Mouse (Mus musculus) adrenal gland, postnatal 25 days (tissue): ENCODE results near the gene Cybb. TPM values are rescaled to one million over a fixed set of nuclear protein-coding genes. Genes with fewer than 3 reads are reported as not detected.
"Not testable (repeated sequence)": the region's sequence is repeated elsewhere in the genome, so short reads cannot be mapped to it uniquely, and the experiment has no call there.

Experiments used
- DNase-seq: peaks from one replicate; pipeline ENCODE4 v3.0.0; 2021; ENCODE audit warnings: mixed read lengths
- long read RNA-seq: library from polyadenylated mRNA; stranded (forward); transcript quantifications from one replicate; pipeline ENCODE4 v2.0.0, GENCODE M21; 2021
- total RNA-seq: library from RNA; stranded (reverse); gene quantifications from 2 replicates; pipeline ENCODE4 v1.2.3, GENCODE M21; 2021

Cybb gene
- total RNA-seq = 5.5 and 8.1 TPM in 2 replicates
- long read RNA-seq, full-length matches to known transcripts = 5 of 9 reads
- long read RNA-seq, partial matches to known transcripts = 3 of 9 reads
- long read RNA-seq, other reads (novel, unspliced or antisense) = 1 of 9 reads

DNA sequence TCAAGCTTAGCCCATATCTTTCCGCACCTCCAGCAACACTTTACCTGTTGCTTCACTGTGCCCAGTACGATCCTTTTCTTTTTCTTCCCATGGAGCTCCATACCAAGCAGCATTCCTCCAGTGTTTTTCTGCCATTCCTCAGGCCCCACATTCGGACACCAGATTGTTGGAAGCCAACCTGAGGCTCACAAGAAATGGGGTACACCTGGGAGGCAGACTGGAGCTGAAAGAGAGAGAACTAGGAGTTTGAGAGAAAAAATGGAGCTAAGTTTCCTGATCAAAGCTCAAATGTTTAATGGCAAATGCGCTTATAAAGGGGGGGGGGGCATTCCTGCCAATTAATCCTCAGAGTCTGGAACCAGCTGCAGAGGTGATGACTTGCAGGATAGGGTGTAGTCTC lies at the start of gene Cybb:
Cybb (minus strand) TSS at position 101 of the 400 bp plus-strand sequence.
- no peak for DNase-seq

- DNase-seq = no peak
Observed at GRCm38 (mm10) chrX:9536881-9537280, 49.3 kb upstream of the Cybb start.

GRCm38 (mm10) chrX:9519969-9520368 lies 32.4 kb upstream of the Cybb start:
- DNase-seq = peak; percentile 51

DNA sequence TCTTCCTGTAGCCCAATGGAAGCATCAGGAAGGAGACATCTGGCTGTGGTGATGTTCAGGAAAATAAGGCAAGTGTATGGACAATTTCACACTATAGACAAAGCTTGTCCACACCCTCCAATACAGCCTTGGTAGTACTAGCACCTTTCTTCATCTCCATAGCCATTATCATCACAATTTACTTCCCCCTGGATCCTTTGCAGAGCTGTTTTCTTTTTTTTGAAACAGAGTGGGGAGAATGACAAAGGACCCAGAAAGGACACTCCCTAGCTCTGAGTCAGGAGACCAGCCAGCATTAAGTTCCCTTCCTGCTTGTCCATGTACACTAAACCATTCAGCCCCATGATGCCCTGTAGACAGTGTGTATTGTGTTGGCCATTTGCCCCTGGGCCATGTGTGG lies 30.0 kb upstream of the Cybb start:
- not testable (repeated sequence) for DNase-seq

GRCm38 (mm10) chrX:9475036-9475435 lies 12.5 kb downstream of the Cybb start:
- not testable (repeated sequence) for DNase-seq

- no peak for DNase-seq
Observed at GRCm38 (mm10) chrX:9474440-9474839, 13.1 kb downstream of the Cybb start.

DNA sequence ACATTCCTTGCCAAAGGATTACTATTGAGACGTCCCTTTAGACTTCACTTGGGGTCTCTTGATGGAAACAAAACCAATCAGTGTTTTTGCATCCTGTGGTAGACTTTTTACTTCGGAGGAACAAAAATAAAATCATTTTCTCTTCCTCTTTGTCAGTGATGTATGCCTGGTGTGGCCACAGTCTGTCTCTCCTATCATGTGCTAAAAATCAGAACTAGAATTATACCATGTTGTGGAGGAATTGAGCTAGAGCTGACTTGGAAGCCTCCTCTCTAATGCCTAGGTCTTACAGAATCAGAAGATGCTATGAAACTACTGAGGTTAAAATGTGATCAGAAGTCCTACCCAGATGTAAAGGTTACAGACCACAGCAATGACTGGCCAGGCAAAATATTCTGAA lies 13.8 kb downstream of the Cybb start:
- no peak for DNase-seq

DNA sequence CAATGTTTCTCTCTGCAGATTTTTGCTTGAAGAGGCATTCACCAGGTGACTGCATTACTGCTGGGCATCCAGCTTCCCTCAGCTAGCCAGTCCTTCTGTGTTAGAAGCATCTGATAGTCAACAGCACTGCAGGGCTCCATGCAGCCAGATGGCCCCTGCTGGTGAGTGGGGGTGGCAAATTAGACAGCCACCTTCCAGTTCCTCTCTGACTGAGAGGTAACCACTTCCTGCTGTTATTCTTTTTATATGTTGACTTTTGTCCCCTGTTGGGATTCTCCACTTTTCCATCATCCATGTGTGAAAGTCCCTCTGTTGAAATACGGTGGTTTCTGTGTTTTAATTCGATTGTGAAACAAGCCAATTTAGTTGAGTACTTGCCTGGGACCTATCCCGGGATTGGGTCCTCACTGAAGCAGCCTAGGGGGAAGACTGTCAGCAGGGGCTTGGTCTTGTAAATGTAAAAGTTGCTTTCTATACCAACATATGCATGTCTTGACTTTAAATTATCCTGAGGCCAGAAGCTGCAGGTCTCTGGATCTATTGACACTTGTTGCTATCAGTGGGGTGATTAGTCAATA lies 16.7 kb downstream of the Cybb start:
- no peak for DNase-seq

DNA sequence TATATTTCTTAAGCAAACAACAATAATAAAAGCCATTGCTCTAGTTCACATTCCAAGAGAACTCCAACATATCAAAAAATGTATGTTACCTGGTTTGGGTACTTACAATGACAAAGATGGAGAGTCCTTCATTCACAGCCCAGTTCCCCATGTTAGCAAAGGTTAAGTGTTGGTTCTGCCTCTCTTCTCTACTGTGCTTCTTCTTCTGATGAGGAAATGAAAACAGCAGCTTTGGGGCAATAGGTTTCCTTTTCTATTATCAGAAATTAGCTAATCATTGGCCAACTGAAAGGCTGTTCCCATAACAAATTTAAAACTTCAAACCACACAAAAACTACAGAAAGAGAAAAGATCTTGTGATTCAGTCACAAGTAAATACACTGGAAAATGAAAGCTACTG lies 18.5 kb downstream of the Cybb start:
- no peak for DNase-seq

- DNase-seq = no peak
Observed at GRCm38 (mm10) chrX:9467020-9467419, 20.6 kb downstream of the Cybb start.

DNA sequence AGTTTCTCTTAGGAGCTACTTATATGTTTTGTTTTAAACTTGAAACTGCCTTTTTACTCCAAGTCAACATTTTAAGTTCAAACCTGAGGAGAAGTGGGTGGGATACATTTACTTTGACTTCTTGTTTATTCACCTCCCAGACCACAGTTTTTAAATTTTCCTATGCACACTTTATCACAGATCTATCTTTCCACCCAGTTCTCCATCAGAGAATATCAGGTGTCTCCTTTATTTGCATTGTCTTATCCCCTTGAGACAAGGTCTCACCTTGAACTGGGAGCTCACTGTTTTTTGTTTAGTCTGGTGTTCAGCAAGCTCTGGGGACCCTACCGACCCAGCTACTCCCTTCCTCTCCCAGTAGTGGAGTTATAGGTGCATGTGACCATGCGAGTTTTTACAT lies 21.7 kb downstream of the Cybb start:
- DNase-seq = no peak

GRCm38 (mm10) chrX:9462671-9463070 lies 24.9 kb downstream of the Cybb start:
- DNase-seq = no peak

- no peak for DNase-seq
Observed at GRCm38 (mm10) chrX:9461399-9461798, 26.2 kb downstream of the Cybb start.

GRCm38 (mm10) chrX:9460387-9460930 lies 27.1 kb downstream of the Cybb start:
- no peak for DNase-seq

- no peak for DNase-seq
Observed at GRCm38 (mm10) chrX:9452375-9452774, 35.2 kb downstream of the Cybb start.

DNA sequence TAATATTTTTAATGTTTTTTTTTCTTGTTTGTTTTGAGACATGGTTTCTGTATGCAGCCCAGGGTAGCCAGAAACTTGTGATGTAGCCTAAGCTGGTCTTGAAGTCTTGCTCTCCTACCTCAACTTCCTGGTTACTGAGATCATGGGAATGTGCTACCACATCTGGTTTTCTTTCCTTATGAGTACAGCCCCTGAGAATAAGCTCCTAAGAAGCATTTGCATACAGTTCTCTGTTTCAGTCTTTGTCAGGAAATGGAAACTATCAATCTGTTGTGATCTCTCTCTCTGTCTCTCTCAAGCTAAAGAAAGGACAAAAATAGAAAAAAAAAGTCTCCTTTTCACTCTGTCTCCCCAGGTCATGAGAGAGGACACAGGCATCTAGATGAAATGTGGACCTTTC lies 40.3 kb downstream of the Cybb start:
- no peak for DNase-seq

DNA sequence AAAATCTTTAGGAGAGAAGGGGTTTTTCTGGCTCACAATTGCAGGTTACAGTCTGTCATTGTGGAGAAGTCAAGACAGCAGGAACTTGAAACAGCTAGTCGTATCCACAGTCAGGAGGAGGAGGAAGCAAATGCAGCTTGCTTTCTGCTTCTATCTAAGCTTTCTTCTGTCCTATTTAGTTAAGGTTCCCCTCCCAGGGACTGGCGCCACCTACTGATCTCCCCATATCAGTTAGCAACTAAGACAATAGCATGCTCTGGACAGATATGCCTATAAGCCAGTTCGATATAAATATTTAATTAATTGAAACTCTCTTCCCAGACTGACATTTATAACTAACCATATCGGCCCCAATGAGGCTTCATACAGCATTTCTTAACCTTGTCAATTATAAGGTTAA lies 46.5 kb downstream of the Cybb start:
- DNase-seq = no peak

DNA sequence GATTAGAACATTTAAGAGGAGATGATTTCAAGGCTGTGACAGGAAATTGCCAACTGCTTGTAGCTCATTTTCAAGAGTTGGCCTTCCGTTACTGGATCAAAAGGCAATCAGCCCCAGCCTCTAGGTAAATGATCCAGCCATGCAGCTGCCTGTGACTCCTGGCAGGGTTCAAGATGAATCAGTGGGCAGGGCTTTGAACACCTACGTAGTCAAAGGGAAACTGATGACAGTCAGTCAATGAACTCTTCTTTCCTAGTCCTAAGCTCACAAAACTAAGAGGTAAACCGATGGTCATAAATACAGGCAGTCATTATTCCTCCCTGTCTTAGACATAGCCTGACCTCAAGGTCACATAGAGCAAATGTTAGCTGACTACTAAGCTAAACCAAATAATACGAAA lies 47.0 kb downstream of the Cybb start:
- no peak for DNase-seq

- no peak for DNase-seq
Observed at GRCm38 (mm10) chrX:9439257-9439656, 48.3 kb downstream of the Cybb start.

GRCm38 (mm10) chrX:9413889-9414288 lies 73.7 kb downstream of the Cybb start:
- no peak for DNase-seq
